Mouse (Mus musculus): ENCODE results near the gene Zfp78.
"Not testable (repeated sequence)": the region's sequence is repeated elsewhere in the genome, so short reads cannot be mapped to it uniquely, and the experiment has no call there.

Zfp78 gene

GRCm38 (mm10) chr7:6363047-6363488, at the start of gene Zfp78:
Gene Zfp78 (plus strand): TSS chr7:6363280.
- peak in 1 of 2 experiments; percentile 82 for DNase-seq (ENCODE audit: low spot score in 2 of 2)

GRCm38 (mm10) chr7:6330458-6331232, 32.4 kb upstream of the Zfp78 start:
- peak in 1 of 2 experiments; percentile 1 for DNase-seq (ENCODE audit: low spot score in 2 of 2)

- DNase-seq (ENCODE audit: low spot score in 2 of 2) = peak; percentile 81 to 85
Measured at GRCm38 (mm10) chr7:6331233-6331956, 31.7 kb upstream of the Zfp78 start, which contains the start of gene Zfp583. Gene Zfp583 (minus strand): TSS chr7:6331285.

GRCm38 (mm10) chr7:6339865-6340264, 23.2 kb upstream of the Zfp78 start:
- DNase-seq (ENCODE audit: low spot score in 2 of 2) = no peak

- peak; percentile 28 to 49 for DNase-seq (ENCODE audit: low spot score in 2 of 2)
Measured at GRCm38 (mm10) chr7:6343501-6344071, 19.5 kb upstream of the Zfp78 start, which contains the start of gene Gm3854. Gene Gm3854 (plus strand): TSS chr7:6343759.

- no peak for DNase-seq (ENCODE audit: low spot score in 2 of 2)
Measured at GRCm38 (mm10) chr7:6344124-6344523, 19.0 kb upstream of the Zfp78 start.

GRCm38 (mm10) chr7:6358121-6358520, 5.0 kb upstream of the Zfp78 start:
- peak; percentile 19 to 42 for DNase-seq (ENCODE audit: low spot score in 2 of 2)

- peak in 1 of 2 experiments; percentile 9 for DNase-seq (ENCODE audit: low spot score in 2 of 2)
Measured at GRCm38 (mm10) chr7:6358937-6359590, 4.0 kb upstream of the Zfp78 start.

GRCm38 (mm10) chr7:6360477-6361060, 2.5 kb upstream of the Zfp78 start:
- DNase-seq (ENCODE audit: low spot score in 2 of 2) = no peak

GRCm38 (mm10) chr7:6361756-6362155, 1.3 kb upstream of the Zfp78 start:
- no peak for DNase-seq (ENCODE audit: low spot score in 2 of 2)

GRCm38 (mm10) chr7:6362268-6363046, 623 bp upstream of the Zfp78 start:
- peak; percentile 95 to 99 for DNase-seq (ENCODE audit: low spot score in 2 of 2)

- DNase-seq (ENCODE audit: low spot score in 2 of 2) = no peak
Measured at GRCm38 (mm10) chr7:6364761-6365160, 1.7 kb downstream of the Zfp78 start.

GRCm38 (mm10) chr7:6367185-6367584, 4.1 kb downstream of the Zfp78 start:
- DNase-seq (ENCODE audit: low spot score in 2 of 2) = no peak

- not testable (repeated sequence) for DNase-seq (ENCODE audit: low spot score in 2 of 2)
Measured at GRCm38 (mm10) chr7:6368146-6368545, 5.1 kb downstream of the Zfp78 start.

- no peak for DNase-seq (ENCODE audit: low spot score in 2 of 2)
Measured at GRCm38 (mm10) chr7:6369460-6369859, 6.4 kb downstream of the Zfp78 start.

GRCm38 (mm10) chr7:6372993-6373392, 9.9 kb downstream of the Zfp78 start:
- no peak for DNase-seq (ENCODE audit: low spot score in 2 of 2)

GRCm38 (mm10) chr7:6378441-6378840, 15.4 kb downstream of the Zfp78 start:
- DNase-seq (ENCODE audit: low spot score in 2 of 2) = no peak

GRCm38 (mm10) chr7:6381431-6381830, 18.4 kb downstream of the Zfp78 start:
- DNase-seq (ENCODE audit: low spot score in 2 of 2) = no peak

- peak; percentile 88 to 91 for DNase-seq (ENCODE audit: low spot score in 2 of 2)
Measured at GRCm38 (mm10) chr7:6383044-6383455, 20.0 kb downstream of the Zfp78 start, which contains the start of gene Zfp28. Gene Zfp28 (plus strand): TSS chr7:6383295.

GRCm38 (mm10) chr7:6384011-6384410, 20.9 kb downstream of the Zfp78 start:
- no peak for DNase-seq (ENCODE audit: low spot score in 2 of 2)
